Mouse (Mus musculus): ENCODE results near the gene Gm20388. TPM values are rescaled to one million over a fixed set of nuclear protein-coding genes. Genes with fewer than 3 reads are reported as not detected.

Gene Gm20388
- total and polyA plus RNA-seq, 2 experiments from 2014 or later = 17.3 TPM; not detected in 1

GRCm38 (mm10) chr8:120313674-120314073 lies 403.0 kb downstream of the Gm20388 start:
- H3K27ac ChIP-seq (ENCODE audit: low read depth) = no peak overlapping the region
- peaks cover 9% of the 10 kb centered on the region for H3K4me1 ChIP-seq (ENCODE audit: control insufficient read depth, insufficient read depth)
- H3K9ac ChIP-seq (replicated peaks; ENCODE audit: low read depth, low read length) = no peak overlapping the region
- DNase-seq (ENCODE audit: low spot score) = no peak
- H3K27me3 ChIP-seq (ENCODE audit: control insufficient read depth, insufficient read depth, low read length) = no peaks in the 10 kb centered on the region
- TF ChIP-seq EP300 (IDR thresholded peaks at IDR 0.05; ENCODE audit: low read depth) = no peak
- TF ChIP-seq CTCF (IDR thresholded peaks at IDR 0.05; ENCODE audit: low read depth) = no peak
- WGBS = 80% methylated on average over 3 of the region's 3 CpGs
- H3K36me3 ChIP-seq (replicated peaks; ENCODE audit: control insufficient read depth, insufficient read depth, low read length) = no peaks in the 10 kb centered on the region
- H3K9me3 ChIP-seq (replicated peaks; ENCODE audit: control insufficient read depth, low read length) = no peaks in the 10 kb centered on the region
- ATAC-seq (ENCODE audit: insufficient read depth, low read depth) = no peak
- H3K4me2 ChIP-seq (ENCODE audit: low read depth, low read length) = no peak overlapping the region
- no peak overlapping the region for H3K4me3 ChIP-seq (ENCODE audit: low read depth, low read length)

- 90% methylated on average over 5 of the region's 5 CpGs for WGBS
- H3K9me3 ChIP-seq (replicated peaks; ENCODE audit: control insufficient read depth, low read length) = no peaks in the 10 kb centered on the region
- TF ChIP-seq EP300 (IDR thresholded peaks at IDR 0.05; ENCODE audit: low read depth) (no peak), CTCF (IDR thresholded peaks at IDR 0.05; ENCODE audit: low read depth) (no peak)
- no peak overlapping the region for H3K4me3 ChIP-seq (ENCODE audit: low read depth, low read length)
- H3K27me3 ChIP-seq (ENCODE audit: control insufficient read depth, insufficient read depth, low read length) = no peaks in the 10 kb centered on the region
- no peak for ATAC-seq (ENCODE audit: insufficient read depth, low read depth)
- no peak overlapping the region for H3K4me2 ChIP-seq (ENCODE audit: low read depth, low read length)
- H3K4me1 ChIP-seq (ENCODE audit: control insufficient read depth, insufficient read depth) = peaks cover 5% of the 10 kb centered on the region; the same call in 1 of the 2 replicates
- H3K9ac ChIP-seq (replicated peaks; ENCODE audit: low read depth, low read length) = no peak overlapping the region
- H3K36me3 ChIP-seq (replicated peaks; ENCODE audit: control insufficient read depth, insufficient read depth, low read length) = no peaks in the 10 kb centered on the region
- no peak for DNase-seq (ENCODE audit: low spot score)
- H3K27ac ChIP-seq (ENCODE audit: low read depth) = no peak overlapping the region
Observed at GRCm38 (mm10) chr8:120314932-120315331, 404.3 kb downstream of the Gm20388 start.

- no peak for DNase-seq (ENCODE audit: low spot score)
- Histone ChIP-seq H3K36me3 (replicated peaks; ENCODE audit: control insufficient read depth, insufficient read depth, low read length) (no peaks in the 10 kb centered on the region), H3K4me1 (ENCODE audit: control insufficient read depth, insufficient read depth) (peaks cover 3% of the 10 kb centered on the region; the same call in 1 of the 2 replicates), H3K9me3 (replicated peaks; ENCODE audit: control insufficient read depth, low read length) (no peaks in the 10 kb centered on the region), H3K27me3 (ENCODE audit: control insufficient read depth, insufficient read depth, low read length) (no peaks in the 10 kb centered on the region), H3K4me3 (ENCODE audit: low read depth, low read length) (no peak overlapping the region), H3K27ac (ENCODE audit: low read depth) (no peak overlapping the region), H3K4me2 (ENCODE audit: low read depth, low read length) (no peak overlapping the region), H3K9ac (replicated peaks; ENCODE audit: low read depth, low read length) (no peak overlapping the region)
- 84% methylated on average over 4 of the region's 4 CpGs for WGBS
- TF ChIP-seq EP300 (IDR thresholded peaks at IDR 0.05; ENCODE audit: low read depth) = no peak
- no peak; the same call in 1 of the 2 replicates for TF ChIP-seq CTCF (IDR thresholded peaks at IDR 0.05; ENCODE audit: low read depth)
- no peak for ATAC-seq (ENCODE audit: insufficient read depth, low read depth)
Observed at GRCm38 (mm10) chr8:120315644-120316043, 405.0 kb downstream of the Gm20388 start.

GRCm38 (mm10) chr8:120316707-120317106 lies 406.1 kb downstream of the Gm20388 start:
- no peaks in the 10 kb centered on the region for H3K9me3 ChIP-seq (replicated peaks; ENCODE audit: control insufficient read depth, low read length)
- 89% methylated on average over 7 of the region's 7 CpGs for WGBS
- ATAC-seq (ENCODE audit: insufficient read depth, low read depth) (no peak), DNase-seq (ENCODE audit: low spot score) (no peak)
- H3K4me2 ChIP-seq (ENCODE audit: low read depth, low read length) = no peak overlapping the region
- no peak overlapping the region for H3K9ac ChIP-seq (replicated peaks; ENCODE audit: low read depth, low read length)
- TF ChIP-seq EP300 (IDR thresholded peaks at IDR 0.05; ENCODE audit: low read depth) = no peak
- TF ChIP-seq CTCF (IDR thresholded peaks at IDR 0.05; ENCODE audit: low read depth) = no peak
- H3K27ac ChIP-seq (ENCODE audit: low read depth) = no peak overlapping the region
- H3K4me1 ChIP-seq (ENCODE audit: control insufficient read depth, insufficient read depth) = peaks cover 3% of the 10 kb centered on the region; the same call in 1 of the 2 replicates
- H3K36me3 ChIP-seq (replicated peaks; ENCODE audit: control insufficient read depth, insufficient read depth, low read length) = no peaks in the 10 kb centered on the region
- no peak overlapping the region for H3K4me3 ChIP-seq (ENCODE audit: low read depth, low read length)
- no peaks in the 10 kb centered on the region for H3K27me3 ChIP-seq (ENCODE audit: control insufficient read depth, insufficient read depth, low read length)

GRCm38 (mm10) chr8:120317118-120317824 lies 406.6 kb downstream of the Gm20388 start:
- TF ChIP-seq EP300 (IDR thresholded peaks at IDR 0.05; ENCODE audit: low read depth) (no peak), CTCF (IDR thresholded peaks at IDR 0.05; ENCODE audit: low read depth) (no peak)
- WGBS = 93% methylated on average over 21 of the region's 21 CpGs

More at GRCm38 (mm10) chr8:120317118-120317824, 406.6 kb downstream of the Gm20388 start:
- H3K4me3 ChIP-seq (ENCODE audit: low read depth, low read length) = no peak overlapping the region
- no peak overlapping the region for H3K4me2 ChIP-seq (ENCODE audit: low read depth, low read length)
- no peaks in the 10 kb centered on the region for H3K36me3 ChIP-seq (replicated peaks; ENCODE audit: control insufficient read depth, insufficient read depth, low read length)
- DNase-seq (ENCODE audit: low spot score) (no peak), ATAC-seq (ENCODE audit: insufficient read depth, low read depth) (no peak)
- no peak overlapping the region for H3K27ac ChIP-seq (ENCODE audit: low read depth)
- no peak overlapping the region for H3K9ac ChIP-seq (replicated peaks; ENCODE audit: low read depth, low read length)
- no peaks in the 10 kb centered on the region for H3K9me3 ChIP-seq (replicated peaks; ENCODE audit: control insufficient read depth, low read length)
- no peaks in the 10 kb centered on the region for H3K27me3 ChIP-seq (ENCODE audit: control insufficient read depth, insufficient read depth, low read length)
- H3K4me1 ChIP-seq (ENCODE audit: control insufficient read depth, insufficient read depth) = peaks cover 3% of the 10 kb centered on the region; the same call in 1 of the 2 replicates
